In genomic region chr11:79112559-79113302, GRCm38 (mm10) we compare ENCODE assay signal across 11 mouse cellular contexts. TPM values are rescaled to one million over a fixed set of nuclear protein-coding genes. Genes with fewer than 3 reads are reported as not detected.
DNase-seq lines count a peak whose midpoint lies in the region; ATAC-seq and TF ChIP-seq lines count a peak whose summit lies in the region.
"Had no signal": no experiment of that assay in that cellular context is flagged by ENCODE, and none has a peak within 500 bp of the region (broad histone marks: within the 10 kb centered on the region; RNA-seq: fewer than 3 reads in every experiment).

No protein-coding gene starts in this region.

- no peak for TF ChIP-seq EP300 in heart, postnatal 0 days (IDR thresholded peaks at IDR 0.05; ENCODE audit: low read depth)

- H3K4me2 ChIP-seq in kidney, embryonic 14.5 days (replicated peaks; ENCODE audit: low read depth, low read length): no peak overlapping the region
- no peak overlapping the region for H3K4me2 ChIP-seq in heart, postnatal 0 days (ENCODE audit: low read depth, low read length)
- H3K4me2 ChIP-seq: liver, embryonic 11.5 days had no signal

- H3K9ac ChIP-seq in kidney, embryonic 14.5 days (ENCODE audit: low read depth, low read length): no peak overlapping the region
- H3K9ac ChIP-seq in heart, postnatal 0 days (replicated peaks; ENCODE audit: low read depth, low read length): no peak overlapping the region

- peak; percentile 36 for TF ChIP-seq CTCF in heart, postnatal 0 days (IDR thresholded peaks at IDR 0.05; ENCODE audit: low read depth)

- ATAC-seq in kidney, embryonic 14.5 days (ENCODE audit: low FRiP score, low TSS enrichment): no peak
- no peak; the same call in 1 of the 2 replicates for ATAC-seq in heart, postnatal 0 days (ENCODE audit: insufficient read depth, low read depth)
- ATAC-seq in erythroid progenitor cell, adult 5-6 weeks (replicated peaks; ENCODE audit: low FRiP score, poor library complexity, severe bottlenecking): no peak

- H3K27ac ChIP-seq in kidney, embryonic 14.5 days (ENCODE audit: low read depth, low read length): no peak overlapping the region
- no peak overlapping the region for H3K27ac ChIP-seq in heart, postnatal 0 days (ENCODE audit: low read depth)

- H3K36me3 ChIP-seq in kidney, embryonic 14.5 days (ENCODE audit: control insufficient read depth, insufficient read depth, low read length): no peaks in the 10 kb centered on the region
- 0 out of 2 replicates have a peak, but pooled peaks cover 2% of the 10 kb centered on the region for H3K36me3 ChIP-seq in heart, postnatal 0 days (replicated peaks; ENCODE audit: control insufficient read depth, insufficient read depth, low read length)

- H3K9me3 ChIP-seq in kidney, embryonic 14.5 days (ENCODE audit: control insufficient read depth, low read length): no peaks in the 10 kb centered on the region
- H3K9me3 ChIP-seq in heart, postnatal 0 days (replicated peaks; ENCODE audit: control insufficient read depth, low read length): no peaks in the 10 kb centered on the region

- no peak overlapping the region for H3K4me3 ChIP-seq in kidney, embryonic 14.5 days (ENCODE audit: low read length)
- no peak overlapping the region for H3K4me3 ChIP-seq in heart, postnatal 0 days (ENCODE audit: low read depth, low read length)

- DNase-seq in adrenal gland, postnatal 36 days: peak; percentile 37 to 41
- DNase-seq in adrenal gland, postnatal 10 days: no peak
- peak; percentile 43 for DNase-seq in kidney, postnatal 10 days
- peak; percentile 57 for DNase-seq in heart, postnatal 0 days (ENCODE audit: low spot score)
- peak; percentile 38 to 47 for DNase-seq in lung, postnatal 4 days
- no peak for DNase-seq in right cerebral cortex, adult 18-20 months
- DNase-seq: adrenal gland, postnatal 14 days; cerebellum, postnatal 36 days had no signal

- WGBS in kidney, embryonic 14.5 days: 70% methylated on average over 19 of the region's 19 CpGs
- 46% methylated on average over 19 of the region's 19 CpGs for WGBS in heart, postnatal 0 days

- peaks cover 4% of the 10 kb centered on the region; the same call in 1 of the 2 replicates for H3K4me1 ChIP-seq in kidney, embryonic 14.5 days (ENCODE audit: control insufficient read depth, insufficient read depth, low read length)
- H3K4me1 ChIP-seq in heart, postnatal 0 days (ENCODE audit: control insufficient read depth, insufficient read depth): peaks cover 18% of the 10 kb centered on the region

- H3K27me3 ChIP-seq in kidney, embryonic 14.5 days (ENCODE audit: control insufficient read depth, insufficient read depth, low read length): no peaks in the 10 kb centered on the region
- no peaks in the 10 kb centered on the region for H3K27me3 ChIP-seq in heart, postnatal 0 days (ENCODE audit: control insufficient read depth, insufficient read depth, low read length)

RNA-seq across cellular contexts. Expression of gene Ksr1, which starts 33.5 kb away (rescaled TPM):
- total RNA-seq in adrenal gland, postnatal 36 days (2021): 10 to 100 TPM in 1 of 2 experiments, 1 to 10 TPM in 1; 9.1 to 10.0 TPM
- total RNA-seq in adrenal gland, postnatal 10 days (2021): 10 to 100 TPM; 12.0 to 17.3 TPM
- polyA plus RNA-seq in kidney, embryonic 14.5 days (2014; fragmentation: Nextera tagmentation; extraction: Ambion mirVana): 2.7 and 4.1 TPM in 2 replicates
- 7.7 and 15.2 TPM in 2 replicates for total RNA-seq in heart, postnatal 0 days (2014; rRNA removed; ENCODE audit: low replicate concordance)
- 1.3 and 1.5 TPM in 2 replicates for polyA plus RNA-seq in heart, postnatal 0 days (2015; fragmentation: Nextera tagmentation; extraction: Ambion mirVana)
- 2.2 and 4.2 TPM in 2 replicates for total RNA-seq in erythroid progenitor cell, adult 5-6 weeks (2015; ENCODE audit: low replicate concordance)
- 0.51 and 1.5 TPM in 2 replicates for total RNA-seq in erythroid progenitor cell, adult 5-6 weeks (2017; ENCODE audit: low replicate concordance)

Comparison
In these comparisons a context has a peak if more than half of its experiments do, and no peak if none do; other contexts are left out.
1. DNase-seq: peak in adrenal gland, postnatal 36 days (2 of 2), kidney, postnatal 10 days (single experiment), heart, postnatal 0 days (single experiment) and lung, postnatal 4 days (2 of 2); none in adrenal gland, postnatal 10 days (single experiment) and right cerebral cortex, adult 18-20 months (single experiment).